Mouse (Mus musculus) MEL (cell line): ENCODE data around the gene Tbcd. TPM values are rescaled to one million over a fixed set of nuclear protein-coding genes. Genes with fewer than 3 reads are reported as not detected.

Source experiments
- DNase-seq: peaks from one replicate; pipeline ENCODE4 v3.0.0; 2011; ENCODE audit warnings: low read depth, low spot score
- H3K27ac ChIP-seq: 2 replicates; pipeline ENCODE4 v1.5.1; 2012; ENCODE audit warnings: low read depth, mild to moderate bottlenecking, control low read depth, low read length, moderate library complexity; ENCODE audit not compliant: control insufficient read depth
- H3K27me3 ChIP-seq, 2 experiments: fragments of 150-350 bp in 1 of 2; sonication (generic) in 1 of 2; 2 replicates each; pipeline ENCODE4 v1.6.1; 2012; ENCODE audit warnings: low read length in 2 of 2, mild to moderate bottlenecking in 2 of 2, improper control_type of control experiment in 1 of 2, moderate library complexity in 1 of 2; ENCODE audit not compliant: insufficient read depth in 2 of 2, control insufficient read depth in 1 of 2
- H3K36me3 ChIP-seq, 2 experiments: 2 replicates each; pipeline ENCODE4 v1.6.1; 2012 to 2014; ENCODE audit warnings: low read length in 2 of 2, improper control_type of control experiment in 1 of 2, inconsistent platforms in 1 of 2, mild to moderate bottlenecking in 1 of 2; ENCODE audit not compliant: insufficient read depth in 2 of 2, control insufficient read depth in 1 of 2
- H3K4me1 ChIP-seq, 2 experiments: fragments of 150-350 bp in 1 of 2; sonication (generic) in 1 of 2; 2 replicates each; pipeline ENCODE4 v1.6.1; 2012; ENCODE audit warnings: low read length in 2 of 2, improper control_type of control experiment in 1 of 2, mild to moderate bottlenecking in 1 of 2; ENCODE audit not compliant: insufficient read depth in 2 of 2, control insufficient read depth in 1 of 2
- H3K4me3 ChIP-seq, 2 experiments: fragments of 150-350 bp in 1 of 2; sonication (generic) in 1 of 2; 2 replicates each; pipeline ENCODE4 v1.5.1; 2012; ENCODE audit warnings: low read depth in 2 of 2, low read length in 2 of 2, mild to moderate bottlenecking in 2 of 2, moderate library complexity in 2 of 2, control low read depth in 1 of 2, improper control_type of control experiment in 1 of 2; ENCODE audit not compliant: control insufficient read depth in 1 of 2, insufficient read depth in 1 of 2
- H3K79me2 ChIP-seq: 2 replicates; pipeline ENCODE4 v1.6.1; 2012; ENCODE audit warnings: mild to moderate bottlenecking, low read length, moderate library complexity; ENCODE audit not compliant: control insufficient read depth, poor library complexity, insufficient read depth
- H3K9ac ChIP-seq: 2 replicates; pipeline ENCODE4 v1.6.1; 2012; ENCODE audit warnings: low read depth, mild to moderate bottlenecking, control low read depth, low read length, moderate library complexity; ENCODE audit not compliant: control insufficient read depth, poor library complexity, severe bottlenecking
- H3K9me3 ChIP-seq: fragments of 150-350 bp; sonication (generic); replicated peaks from 2 replicates; pipeline ENCODE4 v1.6.1; 2012; ENCODE audit warnings: mild to moderate bottlenecking, low read length, improper control_type of control experiment, moderate library complexity; ENCODE audit not compliant: insufficient read depth
- BHLHE40 ChIP-seq: IDR thresholded peaks from 2 replicates; pipeline ENCODE4 v1.6.1; 2012; ENCODE audit warnings: low read depth, mild to moderate bottlenecking, inconsistent platforms, low read length, improper control_type of control experiment, borderline replicate concordance
- CHD1 ChIP-seq: IDR thresholded peaks from 2 replicates; pipeline ENCODE4 v1.6.1; 2012; ENCODE audit warnings: low read depth, mild to moderate bottlenecking, inconsistent platforms, low read length, improper control_type of control experiment
- HCFC1 ChIP-seq: IDR thresholded peaks from 2 replicates; pipeline ENCODE4 v1.6.1; 2012; ENCODE audit warnings: low read depth, mild to moderate bottlenecking, inconsistent platforms, low read length, improper control_type of control experiment, moderate library complexity
- JUND ChIP-seq: IDR thresholded peaks from 2 replicates; pipeline ENCODE4 v1.6.1; 2011; ENCODE audit warnings: low read depth, mild to moderate bottlenecking, improper control_type of control experiment, low read length
- MAX ChIP-seq: IDR thresholded peaks from 2 replicates; pipeline ENCODE4 v1.6.1; 2011; ENCODE audit warnings: low read length, improper control_type of control experiment
- MXI1 ChIP-seq: IDR thresholded peaks from 2 replicates; pipeline ENCODE4 v1.6.1; 2011; ENCODE audit warnings: mild to moderate bottlenecking, low read depth, low read length, improper control_type of control experiment
- MYB ChIP-seq: IDR thresholded peaks from 2 replicates; pipeline ENCODE4 v1.6.1; 2011; ENCODE audit warnings: mild to moderate bottlenecking, low read depth, low read length, improper control_type of control experiment
- MYC ChIP-seq: IDR thresholded peaks from 2 replicates; pipeline ENCODE4 v1.6.1; 2011; ENCODE audit warnings: low read depth, mild to moderate bottlenecking, low read length, improper control_type of control experiment, moderate library complexity
- NRF1 ChIP-seq: IDR thresholded peaks from 2 replicates; pipeline ENCODE4 v1.6.1; 2014; ENCODE audit warnings: low read depth, mild to moderate bottlenecking, inconsistent platforms, low read length, improper control_type of control experiment, moderate library complexity; ENCODE audit not compliant: poor library complexity, insufficient read depth, severe bottlenecking
- POLR2A ChIP-seq, 2 experiments: IDR thresholded peaks; 2 replicates each; pipeline ENCODE4 v1.6.1; 2011 to 2012; ENCODE audit warnings: low read length in 2 of 2, mild to moderate bottlenecking in 2 of 2, control low read depth in 1 of 2, improper control_type of control experiment in 1 of 2, low read depth in 1 of 2, moderate library complexity in 1 of 2; ENCODE audit not compliant: control insufficient read depth in 1 of 2, insufficient read depth in 1 of 2, poor library complexity in 1 of 2
- POLR2AphosphoS2 ChIP-seq: IDR thresholded peaks from 2 replicates; pipeline ENCODE4 v1.6.1; 2011; ENCODE audit warnings: low read length, improper control_type of control experiment
- RAD21 ChIP-seq: IDR thresholded peaks from 2 replicates; pipeline ENCODE4 v1.6.1; 2011; ENCODE audit warnings: mild to moderate bottlenecking, low read depth, low read length, improper control_type of control experiment
- RCOR1 ChIP-seq: IDR thresholded peaks from 2 replicates; pipeline ENCODE4 v1.6.1; 2012; ENCODE audit warnings: low read depth, mild to moderate bottlenecking, inconsistent platforms, low read length, improper control_type of control experiment
- SIN3A ChIP-seq: IDR thresholded peaks from 2 replicates; pipeline ENCODE4 v1.6.1; 2012; ENCODE audit warnings: low read length, improper control_type of control experiment, inconsistent platforms
- TBP ChIP-seq: IDR thresholded peaks from 2 replicates; pipeline ENCODE4 v1.8.0; 2011; ENCODE audit warnings: low read depth, low read length, improper control_type of control experiment
- TCF12 ChIP-seq: IDR thresholded peaks from 2 replicates; pipeline ENCODE4 v1.6.1; 2014; ENCODE audit warnings: low read depth, mild to moderate bottlenecking, inconsistent platforms, low read length, improper control_type of control experiment, moderate library complexity
- UBTF ChIP-seq: IDR thresholded peaks from 2 replicates; pipeline ENCODE4 v1.6.1; 2012; ENCODE audit warnings: low read depth, mild to moderate bottlenecking, inconsistent platforms, low read length, improper control_type of control experiment, moderate library complexity, borderline replicate concordance; ENCODE audit not compliant: insufficient read depth
- USF1 ChIP-seq: IDR thresholded peaks from 2 replicates; pipeline ENCODE4 v1.6.1; 2014; ENCODE audit warnings: low read depth, mild to moderate bottlenecking, inconsistent platforms, low read length, improper control_type of control experiment, moderate library complexity
- polyA plus RNA-seq, 2 experiments: library from polyadenylated mRNA; stranded (reverse) in 1 of 2; unstranded in 1 of 2; fragments of >175 nt in 1 of 2; fragments of >200 nt in 1 of 2; gene quantifications; 2 replicates each; pipeline versions ENCODE4 v1.2.1 to v1.2.4; 2012; ENCODE audit warnings: low replicate concordance in 2 of 2, low read depth in 1 of 2; ENCODE audit not compliant: insufficient read length in 2 of 2, insufficient read depth in 1 of 2, missing spikeins in 1 of 2
- total RNA-seq: library from RNA; depleted of rRNA; stranded (reverse); fragments of 300-350 nt; gene quantifications from 2 replicates; pipeline ENCODE4 v1.2.3, GENCODE M21; 2012

The Tbcd gene
- total and polyA plus RNA-seq, 3 experiments: 50.0 to 65.3 TPM; not detected in 1

- no peaks in the 10 kb centered on the region for H3K9me3 ChIP-seq
- TF ChIP-seq MXI1: no peak
- TF ChIP-seq UBTF: no peak
- no peak for TF ChIP-seq HCFC1
- no peak for TF ChIP-seq MYB
- TF ChIP-seq CHD1: no peak
- TF ChIP-seq SIN3A: no peak
- TF ChIP-seq NRF1: no peak
- TF ChIP-seq, all 39 proteins: peak for 0
- H3K4me1 ChIP-seq: no peaks in the 10 kb centered on the region
- no peaks in the 10 kb centered on the region for H3K27me3 ChIP-seq
- peaks cover 0 to 15% of the 10 kb centered on the region in 2 experiments; a peak in 2 of 4 replicates for H3K36me3 ChIP-seq
- no peak overlapping the region for H3K9ac ChIP-seq
- no peaks in the 10 kb centered on the region for H3K79me2 ChIP-seq
- DNase-seq: no peak
- H3K4me3 ChIP-seq: no peak overlapping the region
- H3K27ac ChIP-seq: no peak overlapping the region
Observed at GRCm38 (mm10) chr11:121597254-121597653, 145.5 kb downstream of the Tbcd start.

GRCm38 (mm10) chr11:121601422-121601821 is 149.7 kb downstream of the Tbcd start:
- no peak overlapping the region for H3K27ac ChIP-seq
- H3K9ac ChIP-seq: no peak overlapping the region
- no peaks in the 10 kb centered on the region for H3K4me1 ChIP-seq
- no peak for DNase-seq
- H3K4me3 ChIP-seq: no peak overlapping the region
- H3K36me3 ChIP-seq: peaks cover 0 to 6% of the 10 kb centered on the region in 2 experiments; a peak in 1 of 4 replicates
- TF ChIP-seq POLR2AphosphoS2: no peak
- TF ChIP-seq TBP: no peak
- TF ChIP-seq MYB: no peak
- TF ChIP-seq RCOR1: no peak
- no peak for TF ChIP-seq POLR2A (IDR thresholded peaks at IDR 0.05; ENCODE audit: control insufficient read depth in 1 of 2, insufficient read depth in 1 of 2, low read depth in 1 of 2, low read length in 2 of 2, poor library complexity in 1 of 2)
- no peak for TF ChIP-seq TCF12
- TF ChIP-seq NRF1: no peak
- no peak for TF ChIP-seq BHLHE40
- TF ChIP-seq MYC: no peak
- TF ChIP-seq RAD21: no peak
- TF ChIP-seq, all 39 proteins: peak for 0
- H3K9me3 ChIP-seq: no peaks in the 10 kb centered on the region
- no peaks in the 10 kb centered on the region for H3K27me3 ChIP-seq
- no peaks in the 10 kb centered on the region for H3K79me2 ChIP-seq

- no peaks in the 10 kb centered on the region for H3K9me3 ChIP-seq
- H3K27me3 ChIP-seq: no peaks in the 10 kb centered on the region
- no peak overlapping the region for H3K4me3 ChIP-seq
- no peak overlapping the region for H3K27ac ChIP-seq
- no peak overlapping the region for H3K9ac ChIP-seq
- DNase-seq: no peak
- no peak for TF ChIP-seq USF1
- no peak for TF ChIP-seq MXI1
- no peak for TF ChIP-seq JUND
- no peak for TF ChIP-seq MAX
- no peak for TF ChIP-seq HCFC1
- H3K79me2 ChIP-seq: no peaks in the 10 kb centered on the region
- no peaks in the 10 kb centered on the region for H3K4me1 ChIP-seq
- peaks cover 0 to 9% of the 10 kb centered on the region in 2 experiments; a peak in 2 of 4 replicates for H3K36me3 ChIP-seq
Observed at GRCm38 (mm10) chr11:121605604-121606003, 153.9 kb downstream of the Tbcd start.
